Mouse (Mus musculus) left cerebral cortex, postnatal 10 days (tissue): Measurements from ENCODE around the gene Lsamp. TPM values are rescaled to one million over a fixed set of nuclear protein-coding genes. Genes with fewer than 3 reads are reported as not detected.

Source experiments
- DNase-seq, 2 experiments: peaks; one replicate each; pipeline ENCODE4 v3.0.0; 2021 to 2022; ENCODE audit warnings: low spot score in 2 of 2, mixed read lengths in 1 of 2; ENCODE audit errors: extremely low spot score in 1 of 2
- intact Hi-C: fragments of 180-260 bp; cut with DNase I; formaldehyde crosslinking; loops from one replicate; pipeline ENCODE4 v1.15.1; 2025
- total RNA-seq, 2 experiments: library from RNA; stranded (reverse); gene quantifications; 2 replicates each; pipeline ENCODE4 v1.2.3; 2021

The Lsamp gene
- total RNA-seq, 2 experiments from 2014 or later: 298 to 324 TPM

- DNase-seq: no peak
Measured at GRCm38 (mm10) chr16:40438876-40439275, 454.7 kb downstream of the Lsamp start.

GRCm38 (mm10) chr16:40446587-40446986 lies 462.4 kb downstream of the Lsamp start:
- DNase-seq: peak in 1 of 2 experiments; percentile 19
- intact Hi-C loops: no loop called here

More at GRCm38 (mm10) chr16:40438876-40439275, 454.7 kb downstream of the Lsamp start:
- intact Hi-C loops: no loop called here

DNA sequence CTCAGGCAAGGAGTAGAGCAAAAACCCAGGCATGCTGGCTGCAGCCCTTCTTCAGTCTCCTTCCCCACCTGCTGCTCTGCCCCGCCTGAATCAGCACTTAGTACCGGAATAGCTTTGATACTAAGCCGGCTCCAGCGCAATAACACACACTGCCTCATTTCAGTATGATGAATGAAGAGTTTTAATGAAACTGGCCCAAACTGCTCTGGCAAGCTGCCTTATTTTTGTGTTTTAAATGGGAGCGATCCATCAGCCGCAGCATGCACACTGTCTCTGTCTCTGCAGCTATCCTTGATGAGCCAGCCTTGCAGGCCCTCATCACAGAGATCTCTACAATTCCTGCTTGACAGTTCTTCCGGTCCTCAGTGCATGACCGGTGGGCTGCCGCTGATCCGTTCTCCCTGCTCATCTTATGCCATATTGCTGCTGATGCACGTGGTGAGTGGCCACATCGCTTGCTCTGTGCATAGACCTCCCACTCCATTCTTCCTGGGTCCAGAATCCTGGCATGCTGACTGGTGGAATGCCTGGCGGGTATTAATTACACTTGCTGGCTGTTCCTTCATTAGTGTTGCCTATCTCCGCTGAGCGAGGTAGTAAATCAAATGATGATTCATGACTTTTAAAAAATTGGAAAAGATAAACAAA lies 479.4 kb downstream of the Lsamp start:
- peak; percentile 15 to 17 for DNase-seq
- intact Hi-C loops: loop anchor here (10.0 kb wide), 1 partner anchor 501 kb away; no protein-coding TSS in a partner anchor

DNA sequence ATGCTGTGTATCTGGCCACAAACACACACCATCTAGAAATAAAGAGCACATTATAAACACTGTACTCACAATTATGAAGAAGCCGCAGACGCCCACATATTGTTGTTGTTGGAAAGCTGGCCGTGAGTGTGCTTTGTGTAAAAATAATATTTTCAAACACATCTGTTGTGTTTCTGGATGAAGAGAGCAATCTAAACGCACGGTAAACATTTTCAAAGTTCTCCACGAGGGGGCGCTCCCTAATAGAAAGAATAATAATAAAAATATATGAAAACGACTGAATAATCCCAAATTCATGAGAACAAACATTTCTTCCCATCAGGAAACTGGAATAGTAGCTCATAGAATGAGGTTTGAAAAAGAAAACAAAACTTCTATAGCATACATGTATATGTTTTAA lies 482.4 kb downstream of the Lsamp start:
- DNase-seq: peak in 1 of 2 experiments; percentile 23
- intact Hi-C loops: loop anchor here (10.0 kb wide), 1 partner anchor 498 kb away; no protein-coding TSS in a partner anchor

GRCm38 (mm10) chr16:40470946-40471345 lies 486.8 kb downstream of the Lsamp start:
- intact Hi-C loops: no loop called here
- DNase-seq: no peak

DNA sequence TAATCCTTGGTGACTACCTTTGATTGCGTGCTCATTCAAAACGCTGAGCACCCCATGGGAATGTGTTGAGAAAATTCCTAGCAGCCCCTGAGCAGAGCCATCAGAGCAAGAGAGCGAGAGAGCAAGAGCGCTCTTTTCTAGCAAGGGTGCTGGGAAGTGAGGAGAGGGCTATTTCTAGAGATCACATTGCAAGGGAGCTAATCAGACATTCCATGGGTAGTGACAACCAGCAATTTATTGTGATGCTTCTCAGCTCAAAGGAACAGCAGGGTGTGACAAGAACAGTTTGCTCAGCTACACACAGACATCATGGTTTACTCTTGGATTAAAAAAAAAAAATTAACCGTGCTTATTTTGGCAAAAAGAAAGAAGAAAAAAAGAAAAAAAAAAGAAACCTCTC lies 487.8 kb downstream of the Lsamp start:
- intact Hi-C loops: no loop called here

DNA sequence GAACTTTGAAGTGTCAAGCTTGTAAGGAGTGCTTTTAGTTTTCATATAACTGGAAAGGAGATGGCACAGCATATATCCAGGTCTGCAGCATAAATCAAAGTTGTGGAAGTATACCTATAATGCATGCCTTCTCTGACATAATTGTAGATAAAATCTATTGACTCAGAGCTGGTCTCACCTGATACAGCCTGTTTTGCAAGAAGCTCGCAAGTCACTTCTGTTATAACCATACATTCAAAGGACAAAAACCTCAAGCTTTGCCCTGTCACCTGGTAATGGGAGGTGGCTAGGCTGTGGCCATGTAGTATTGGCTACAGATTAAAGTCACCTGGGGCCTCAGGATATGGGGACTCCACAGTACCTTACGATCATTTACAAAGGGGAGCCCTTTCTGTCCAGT lies 507.4 kb downstream of the Lsamp start:
- intact Hi-C loops: no loop called here

More for the DNA sequence above, 487.8 kb downstream of the Lsamp start:
- peak in 1 of 2 experiments; percentile 9 for DNase-seq

GRCm38 (mm10) chr16:40504262-40504960 lies 520.2 kb downstream of the Lsamp start:
- intact Hi-C loops: no loop called here
- DNase-seq: no peak

More for the DNA sequence above, 507.4 kb downstream of the Lsamp start:
- DNase-seq: no peak

GRCm38 (mm10) chr16:40509146-40510030 lies 525.2 kb downstream of the Lsamp start:
- DNase-seq: peak; percentile 48 to 64
- intact Hi-C loops: no loop called here

- intact Hi-C loops: no loop called here
Measured at GRCm38 (mm10) chr16:40536754-40537153, 552.6 kb downstream of the Lsamp start.

DNA sequence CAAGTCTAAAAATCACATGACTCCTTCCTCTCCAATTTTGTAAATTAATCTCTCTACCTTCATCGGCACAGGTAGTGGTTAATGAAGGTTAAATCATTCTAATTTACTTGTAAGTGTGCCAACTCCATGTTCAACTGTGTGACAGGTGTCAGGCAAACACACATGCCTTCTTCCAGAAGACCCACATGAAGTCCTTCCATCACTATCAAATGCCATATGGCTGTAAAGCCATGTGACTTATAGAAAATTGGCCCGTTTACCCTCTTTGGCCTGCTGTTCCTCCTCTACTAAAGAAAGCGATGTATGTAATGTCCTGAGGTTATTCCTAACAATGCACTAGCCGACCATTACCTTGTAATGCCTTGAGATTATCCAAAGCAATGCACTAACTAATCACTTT lies 565.5 kb downstream of the Lsamp start:
- intact Hi-C loops: no loop called here
- DNase-seq: no peak

More at GRCm38 (mm10) chr16:40536754-40537153, 552.6 kb downstream of the Lsamp start:
- DNase-seq: no peak

DNA sequence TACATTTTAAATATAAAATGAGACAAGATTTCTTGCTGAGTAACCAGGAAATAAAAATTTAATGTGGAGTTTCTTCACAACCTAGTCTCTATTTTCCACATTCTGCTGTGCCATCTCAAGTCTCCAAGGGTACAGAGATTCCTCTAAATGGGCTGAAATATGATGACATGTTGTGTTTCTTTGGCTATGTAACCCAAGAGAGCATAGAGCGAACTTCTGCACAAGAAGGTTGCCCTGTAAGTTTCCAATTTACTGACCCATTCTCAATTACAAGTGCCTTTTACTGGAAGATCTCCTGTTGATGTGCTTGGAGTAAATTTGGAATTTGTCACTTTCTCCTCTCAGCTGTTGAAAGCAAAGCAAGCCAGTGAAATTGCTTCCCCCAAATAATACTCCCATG lies 571.4 kb downstream of the Lsamp start:
- intact Hi-C loops: no loop called here
- DNase-seq: no peak

DNA sequence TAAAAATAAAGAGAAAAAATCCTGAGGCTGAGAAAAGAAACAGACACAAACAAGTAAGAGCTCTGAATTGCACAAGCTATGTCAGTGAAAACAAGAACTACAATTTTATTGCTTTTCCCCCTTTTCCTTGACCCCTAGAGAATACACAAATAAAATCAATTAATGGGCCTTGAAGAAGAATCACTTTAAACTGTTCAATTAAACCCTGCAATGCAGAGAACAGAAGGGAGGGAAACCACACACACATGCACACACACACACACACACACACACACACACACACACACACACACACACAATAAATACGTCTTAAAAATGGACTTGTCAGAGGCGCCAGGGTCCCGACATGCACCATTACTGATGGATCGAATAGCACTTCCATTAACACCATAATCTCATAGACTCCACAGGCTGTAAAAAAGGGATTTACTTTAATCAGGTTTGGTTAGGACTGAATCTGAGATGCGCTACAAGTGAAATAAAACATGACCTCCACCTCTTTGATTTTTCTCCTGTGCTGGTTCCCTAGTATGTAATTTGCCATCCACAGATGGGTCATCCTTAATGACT lies 573.6 kb downstream of the Lsamp start:
- DNase-seq: no peak
- intact Hi-C loops: no loop called here

DNA sequence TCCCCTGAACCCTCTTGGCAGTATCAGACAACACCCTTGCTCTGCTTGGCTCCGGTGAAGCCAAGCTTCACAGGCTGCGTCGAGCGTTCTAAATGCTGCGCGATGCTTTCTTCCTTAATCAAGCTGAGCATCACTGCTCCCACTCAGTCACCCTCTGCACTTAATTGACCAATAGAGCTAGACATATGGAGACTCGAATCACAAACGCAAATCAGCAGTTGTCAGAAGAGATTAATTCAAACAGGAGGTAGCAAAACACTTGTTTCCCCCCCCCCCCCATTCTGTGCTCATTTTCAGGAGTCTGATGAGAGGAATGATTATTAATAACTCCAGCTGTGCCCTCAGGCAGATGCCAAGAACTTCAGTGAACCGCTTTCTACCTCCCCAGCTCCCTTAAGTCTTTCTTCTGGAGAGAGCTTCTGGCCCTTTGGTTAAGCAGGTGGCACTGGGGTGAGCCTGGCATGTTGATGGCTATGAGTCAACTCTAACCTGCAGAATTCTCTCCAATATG lies 583.3 kb downstream of the Lsamp start:
- DNase-seq: no peak
- intact Hi-C loops: no loop called here

DNA sequence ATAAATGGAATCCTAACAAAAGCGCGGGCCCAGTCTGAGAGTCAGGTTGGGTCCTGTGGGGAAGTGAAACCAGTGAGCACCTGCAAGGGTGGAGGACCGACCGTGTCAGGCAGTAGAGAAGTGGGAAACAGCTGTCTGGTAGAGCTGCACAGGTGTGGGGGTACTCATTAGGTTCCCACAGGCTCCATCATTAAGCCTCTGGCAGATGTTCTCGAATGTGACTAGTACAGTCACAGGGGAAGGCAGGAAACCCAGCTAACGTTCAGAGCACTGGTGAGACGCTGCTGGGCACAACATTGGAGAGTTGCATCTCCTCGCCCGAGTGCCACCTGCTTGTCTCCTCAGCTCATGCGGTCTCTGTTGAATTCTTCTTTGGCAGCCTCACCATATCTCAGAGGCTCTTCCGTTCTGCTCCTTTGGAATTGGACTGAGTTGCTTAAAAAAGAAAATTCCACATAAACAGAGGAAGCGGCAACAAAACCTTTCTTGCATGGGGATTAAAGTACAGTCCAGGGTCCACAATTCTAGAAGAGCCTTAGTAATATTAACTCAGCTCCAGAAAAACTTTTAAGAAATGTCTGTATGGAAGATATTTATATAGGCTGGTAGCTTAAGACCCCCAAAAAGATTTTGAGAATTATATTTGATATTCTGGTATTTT lies 588.1 kb downstream of the Lsamp start:
- no peak for DNase-seq
- intact Hi-C loops: no loop called here

- intact Hi-C loops: no loop called here
- DNase-seq: no peak
Measured at GRCm38 (mm10) chr16:40582076-40582475, 597.9 kb downstream of the Lsamp start.

GRCm38 (mm10) chr16:40593161-40593560 lies 609.0 kb downstream of the Lsamp start:
- intact Hi-C loops: no loop called here
- no peak for DNase-seq
